Mouse (Mus musculus): ENCODE results near the gene Rac1.

DNA sequence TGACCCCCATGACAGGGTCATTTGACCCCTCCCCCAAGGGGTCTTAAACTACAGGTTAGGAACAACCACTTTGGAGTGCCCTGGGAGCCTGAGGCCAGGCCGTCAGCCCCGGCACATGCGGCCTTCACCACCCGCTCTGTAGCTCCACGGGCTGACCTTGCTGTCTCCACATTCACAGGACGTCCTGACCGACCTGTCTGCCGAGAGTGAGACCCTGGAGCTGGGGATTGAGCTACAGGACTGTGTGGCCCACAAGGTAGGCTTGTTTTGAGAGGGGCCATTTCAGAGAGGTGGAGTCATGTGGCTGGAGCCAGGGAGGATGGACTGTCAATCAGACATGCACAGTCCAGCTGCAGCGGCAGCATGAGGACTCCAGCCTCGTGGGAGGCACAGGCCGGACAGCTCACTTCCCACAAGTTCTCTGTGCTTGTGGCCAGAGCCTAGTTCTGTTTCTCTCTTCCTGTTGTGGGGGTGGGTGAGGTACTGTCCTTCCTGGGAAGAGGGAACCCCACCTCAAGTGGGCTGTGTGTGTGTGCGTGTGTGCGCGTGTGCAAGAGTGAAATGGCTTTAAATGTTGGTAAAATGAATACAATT lies 38.0 kb downstream of the Rac1 start:
- TF ChIP-seq EP300 (optimal IDR thresholded peaks at IDR 0.05) = no peak
- TF ChIP-seq CTCF (IDR thresholded peaks at IDR 0.05; ENCODE audit: low read depth) = no peak

Measured in stomach, postnatal 0 days (tissue).